ENCODE assay signal across 14 mouse cellular contexts in genomic region chr8:108327711-108328110, GRCm38 (mm10).
DNase-seq lines count a peak whose midpoint lies in the region; ATAC-seq and TF ChIP-seq lines count a peak whose summit lies in the region.
"Had no signal": no experiment of that assay in that cellular context is flagged by ENCODE, and none has a peak within 500 bp of the region (broad histone marks: within the 10 kb centered on the region; RNA-seq: fewer than 3 reads in every experiment).

No protein-coding gene starts in this region.

- DNase-seq in heart, adult 18-20 months: peak; percentile 17 to 18
- no peak for DNase-seq in heart, embryonic 10.5 days (ENCODE audit: low spot score)
- DNase-seq in lung, embryonic 14.5 days: peak; percentile 47
- DNase-seq in lung, adult 2 months: no peak
- peak; percentile 19 for DNase-seq in fibroblast of lung, adult 2 months (ENCODE audit: low read depth)
- peak; percentile 52 for DNase-seq in lung, postnatal 36 days
- DNase-seq: gastrocnemius, postnatal 14 days; kidney, adult 8-10 months; thymus, postnatal 25 days had no signal

- WGBS in heart, embryonic 10.5 days: 78% methylated on average over 2 of the region's 2 CpGs
- 76% methylated on average over 2 of the region's 2 CpGs for WGBS in lung, embryonic 14.5 days
- WGBS in lung, adult 2 months: 45% methylated on average over 2 of the region's 2 CpGs
- 68% methylated on average over 2 of the region's 2 CpGs for WGBS in hindbrain, embryonic 16.5 days

- no peaks in the 10 kb centered on the region for H3K4me1 ChIP-seq in heart, embryonic 10.5 days
- H3K4me1 ChIP-seq in lung, embryonic 14.5 days (ENCODE audit: insufficient read depth): no peaks in the 10 kb centered on the region
- no peaks in the 10 kb centered on the region for H3K4me1 ChIP-seq in lung, adult 2 months (ENCODE audit: control insufficient read depth, insufficient read depth, low read length)
- no peaks in the 10 kb centered on the region for H3K4me1 ChIP-seq in hindbrain, embryonic 16.5 days (ENCODE audit: control insufficient read depth, insufficient read depth, low read depth, low read length)
- H3K4me1 ChIP-seq: forebrain, embryonic 12.5 days had no signal

- no peak overlapping the region for H3K4me2 ChIP-seq in lung, embryonic 14.5 days
- no peak overlapping the region for H3K4me2 ChIP-seq in hindbrain, embryonic 16.5 days (ENCODE audit: low read length)
- H3K4me2 ChIP-seq: forebrain, embryonic 12.5 days; hindbrain, embryonic 14.5 days had no signal

- H3K9me3 ChIP-seq in heart, embryonic 10.5 days: no peaks in the 10 kb centered on the region
- no peaks in the 10 kb centered on the region for H3K9me3 ChIP-seq in lung, embryonic 14.5 days (ENCODE audit: low read depth, low read length)
- no peaks in the 10 kb centered on the region for H3K9me3 ChIP-seq in hindbrain, embryonic 16.5 days (ENCODE audit: control insufficient read depth, low read length)
- H3K9me3 ChIP-seq: forebrain, embryonic 12.5 days had no signal

- no peak overlapping the region for H3K27ac ChIP-seq in heart, embryonic 10.5 days
- no peak overlapping the region for H3K27ac ChIP-seq in lung, embryonic 14.5 days (ENCODE audit: low read depth)
- no peak overlapping the region for H3K27ac ChIP-seq in hindbrain, embryonic 16.5 days (ENCODE audit: low read depth, low read length)
- H3K27ac ChIP-seq: forebrain, embryonic 12.5 days; hindbrain, embryonic 14.5 days had no signal

- no peak overlapping the region for H3K4me3 ChIP-seq in heart, embryonic 10.5 days
- no peak overlapping the region for H3K4me3 ChIP-seq in lung, embryonic 14.5 days (ENCODE audit: low read depth, low read length)
- no peak overlapping the region for H3K4me3 ChIP-seq in lung, adult 2 months (replicated peaks; ENCODE audit: extremely low read depth, low read depth, low read length)
- H3K4me3 ChIP-seq in hindbrain, embryonic 16.5 days (ENCODE audit: low read length): no peak overlapping the region
- H3K4me3 ChIP-seq: forebrain, embryonic 12.5 days had no signal

- no peak for TF ChIP-seq CTCF in lung, embryonic 14.5 days (IDR thresholded peaks at IDR 0.05; ENCODE audit: low read depth)
- no peak for TF ChIP-seq CTCF in lung, adult 2 months (IDR thresholded peaks at IDR 0.05; ENCODE audit: insufficient read depth, low read length)

- ATAC-seq in lung, embryonic 14.5 days (ENCODE audit: insufficient read depth): no peak
- ATAC-seq in hindbrain, embryonic 16.5 days: no peak
- ATAC-seq: activated CD4-positive, CD25-positive, alpha-beta regulatory T cell, adult 4 months; CD4-positive, CD25-positive, alpha-beta regulatory T cell, adult 4 months had no signal

- H3K9ac ChIP-seq in lung, embryonic 14.5 days: no peak overlapping the region
- no peak overlapping the region for H3K9ac ChIP-seq in hindbrain, embryonic 16.5 days (ENCODE audit: low read depth, low read length)
- H3K9ac ChIP-seq: forebrain, embryonic 12.5 days; hindbrain, embryonic 14.5 days had no signal

- no peaks in the 10 kb centered on the region for H3K36me3 ChIP-seq in heart, embryonic 10.5 days
- H3K36me3 ChIP-seq in lung, embryonic 14.5 days (ENCODE audit: insufficient read depth): no peaks in the 10 kb centered on the region
- H3K36me3 ChIP-seq in hindbrain, embryonic 16.5 days (ENCODE audit: control insufficient read depth, insufficient read depth, low read length): no peaks in the 10 kb centered on the region
- H3K36me3 ChIP-seq: forebrain, embryonic 12.5 days had no signal

- no peak for TF ChIP-seq POLR2A in lung, adult 2 months (IDR thresholded peaks at IDR 0.05; ENCODE audit: borderline replicate concordance, extremely low read depth, low read depth, low read length)

- H3K27me3 ChIP-seq in heart, embryonic 10.5 days (ENCODE audit: insufficient read depth, poor library complexity, severe bottlenecking): no peaks in the 10 kb centered on the region
- H3K27me3 ChIP-seq in lung, embryonic 14.5 days (ENCODE audit: insufficient read depth, low read length): no peaks in the 10 kb centered on the region
- H3K27me3 ChIP-seq in hindbrain, embryonic 16.5 days (replicated peaks; ENCODE audit: control insufficient read depth, insufficient read depth, low read length): no peaks in the 10 kb centered on the region
- H3K27me3 ChIP-seq: forebrain, embryonic 12.5 days had no signal

Comparison
In these comparisons a context has a peak if more than half of its experiments do, and no peak if none do; other contexts are left out.
1. DNase-seq: peak in heart, adult 18-20 months (2 of 2), lung, embryonic 14.5 days (single experiment), fibroblast of lung, adult 2 months (single experiment) and lung, postnatal 36 days (single experiment); none in heart, embryonic 10.5 days (single experiment) and lung, adult 2 months (single experiment).